Mouse (Mus musculus): ENCODE data around the gene Tmem232. TPM values are rescaled to one million over a fixed set of nuclear protein-coding genes. Genes with fewer than 3 reads are reported as not detected.

Gene Tmem232
- total and polyA plus RNA-seq, 3 experiments, result not detected

GRCm38 (mm10) chr17:65325249-65325648 is 215.3 kb downstream of the Tmem232 start:
- no peak for TF ChIP-seq CTCF (IDR thresholded peaks at IDR 0.05; ENCODE audit: low read depth, low read length)
- no peak for TF ChIP-seq TAL1 (conservative IDR thresholded peaks at IDR 0.05; ENCODE audit: low read depth, low read length)
- no peak for TF ChIP-seq GATA2 (IDR thresholded peaks at IDR 0.05; ENCODE audit: borderline replicate concordance, low read depth, low read length)
- no peaks in the 10 kb centered on the region for H3K27me3 ChIP-seq (ENCODE audit: insufficient read depth, low read length)
- no peak overlapping the region for H3K4me3 ChIP-seq (ENCODE audit: low read depth, low read length)
- peaks cover 27% of the 10 kb centered on the region for H3K9me3 ChIP-seq (replicated peaks)
- no peaks in the 10 kb centered on the region for H3K4me1 ChIP-seq (ENCODE audit: insufficient read depth, low read depth, low read length)
- H3K36me3 ChIP-seq (replicated peaks), result no peaks in the 10 kb centered on the region
- no peak for DNase-seq (ENCODE audit: low spot score)
- no peak for ATAC-seq (ENCODE audit: extremely low read depth, insufficient number of reproducible peaks, low FRiP score, poor library complexity, severe bottlenecking)

GRCm38 (mm10) chr17:65320623-65321022 is 220.0 kb downstream of the Tmem232 start:
- no peak for TF ChIP-seq CTCF (IDR thresholded peaks at IDR 0.05; ENCODE audit: low read depth, low read length)
- no peak for TF ChIP-seq POLR2AphosphoS5 (IDR thresholded peaks at IDR 0.05; ENCODE audit: insufficient replicate concordance, low read depth, low read length)
- TF ChIP-seq GATA2 (IDR thresholded peaks at IDR 0.05; ENCODE audit: borderline replicate concordance, low read depth, low read length), result no peak
- ATAC-seq (ENCODE audit: extremely low read depth, insufficient number of reproducible peaks, low FRiP score, poor library complexity, severe bottlenecking), result no peak
- H3K9me3 ChIP-seq (replicated peaks), result peaks cover 14% of the 10 kb centered on the region

GRCm38 (mm10) chr17:65299946-65300345 is 240.6 kb downstream of the Tmem232 start:
- H3K27me3 ChIP-seq (ENCODE audit: insufficient read depth, low read length), result no peaks in the 10 kb centered on the region
- no peak overlapping the region for H3K4me3 ChIP-seq (ENCODE audit: low read depth, low read length)
- DNase-seq (ENCODE audit: low spot score) (no peak), ATAC-seq (ENCODE audit: extremely low read depth, insufficient number of reproducible peaks, low FRiP score, poor library complexity, severe bottlenecking) (no peak)
- no peak for TF ChIP-seq CTCF (IDR thresholded peaks at IDR 0.05; ENCODE audit: low read depth, low read length)
- TF ChIP-seq GATA2 (IDR thresholded peaks at IDR 0.05; ENCODE audit: borderline replicate concordance, low read depth, low read length), result no peak
- TF ChIP-seq GATA1 (IDR thresholded peaks at IDR 0.05; ENCODE audit: borderline replicate concordance, low read length), result no peak
- no peak for TF ChIP-seq TAL1 (conservative IDR thresholded peaks at IDR 0.05; ENCODE audit: low read depth, low read length)
- no peak for TF ChIP-seq POLR2AphosphoS5 (IDR thresholded peaks at IDR 0.05; ENCODE audit: insufficient replicate concordance, low read depth, low read length)
- no peaks in the 10 kb centered on the region for H3K36me3 ChIP-seq (replicated peaks)
- H3K4me1 ChIP-seq (ENCODE audit: insufficient read depth, low read depth, low read length), result no peaks in the 10 kb centered on the region
- peaks cover 24% of the 10 kb centered on the region for H3K9me3 ChIP-seq (replicated peaks)

More at GRCm38 (mm10) chr17:65320623-65321022, 220.0 kb downstream of the Tmem232 start:
- no peaks in the 10 kb centered on the region for H3K4me1 ChIP-seq (ENCODE audit: insufficient read depth, low read depth, low read length)
- H3K36me3 ChIP-seq (replicated peaks), result no peaks in the 10 kb centered on the region
- no peak overlapping the region for H3K4me3 ChIP-seq (ENCODE audit: low read depth, low read length)
- DNase-seq (ENCODE audit: low spot score), result no peak
- H3K27me3 ChIP-seq (ENCODE audit: insufficient read depth, low read length), result no peaks in the 10 kb centered on the region

GRCm38 (mm10) chr17:65297831-65298230 is 242.8 kb downstream of the Tmem232 start:
- no peak overlapping the region for H3K4me3 ChIP-seq (ENCODE audit: low read depth, low read length)
- H3K36me3 ChIP-seq (replicated peaks), result no peaks in the 10 kb centered on the region
- TF ChIP-seq CTCF (IDR thresholded peaks at IDR 0.05; ENCODE audit: low read depth, low read length) (no peak), GATA1 (IDR thresholded peaks at IDR 0.05; ENCODE audit: borderline replicate concordance, low read length) (no peak), TAL1 (conservative IDR thresholded peaks at IDR 0.05; ENCODE audit: low read depth, low read length) (no peak), POLR2AphosphoS5 (IDR thresholded peaks at IDR 0.05; ENCODE audit: insufficient replicate concordance, low read depth, low read length) (no peak), GATA2 (IDR thresholded peaks at IDR 0.05; ENCODE audit: borderline replicate concordance, low read depth, low read length) (no peak)
- ATAC-seq (ENCODE audit: extremely low read depth, insufficient number of reproducible peaks, low FRiP score, poor library complexity, severe bottlenecking), result no peak
- no peak for DNase-seq (ENCODE audit: low spot score)
- no peaks in the 10 kb centered on the region for H3K27me3 ChIP-seq (ENCODE audit: insufficient read depth, low read length)
- peaks cover 16% of the 10 kb centered on the region for H3K9me3 ChIP-seq (replicated peaks)
- no peaks in the 10 kb centered on the region for H3K4me1 ChIP-seq (ENCODE audit: insufficient read depth, low read depth, low read length)

GRCm38 (mm10) chr17:65252160-65252559 is 288.4 kb downstream of the Tmem232 start:
- TF ChIP-seq CTCF (IDR thresholded peaks at IDR 0.05; ENCODE audit: low read depth, low read length), result no peak
- TF ChIP-seq POLR2AphosphoS5 (IDR thresholded peaks at IDR 0.05; ENCODE audit: insufficient replicate concordance, low read depth, low read length), result no peak
- no peak for TF ChIP-seq GATA1 (IDR thresholded peaks at IDR 0.05; ENCODE audit: borderline replicate concordance, low read length)
- no peak for TF ChIP-seq GATA2 (IDR thresholded peaks at IDR 0.05; ENCODE audit: borderline replicate concordance, low read depth, low read length)
- TF ChIP-seq TAL1 (conservative IDR thresholded peaks at IDR 0.05; ENCODE audit: low read depth, low read length), result no peak
- Histone ChIP-seq H3K9me3 (replicated peaks) (peaks cover 37% of the 10 kb centered on the region), H3K4me1 (ENCODE audit: insufficient read depth, low read depth, low read length) (no peaks in the 10 kb centered on the region)

GRCm38 (mm10) chr17:65250261-65250660 is 290.3 kb downstream of the Tmem232 start:
- Histone ChIP-seq H3K4me3 (ENCODE audit: low read depth, low read length) (no peak overlapping the region), H3K36me3 (replicated peaks) (no peaks in the 10 kb centered on the region), H3K9me3 (replicated peaks) (peaks cover 38% of the 10 kb centered on the region), H3K4me1 (ENCODE audit: insufficient read depth, low read depth, low read length) (no peaks in the 10 kb centered on the region), H3K27me3 (ENCODE audit: insufficient read depth, low read length) (no peaks in the 10 kb centered on the region)
- no peak for TF ChIP-seq POLR2AphosphoS5 (IDR thresholded peaks at IDR 0.05; ENCODE audit: insufficient replicate concordance, low read depth, low read length)
- TF ChIP-seq GATA1 (IDR thresholded peaks at IDR 0.05; ENCODE audit: borderline replicate concordance, low read length), result no peak
- TF ChIP-seq GATA2 (IDR thresholded peaks at IDR 0.05; ENCODE audit: borderline replicate concordance, low read depth, low read length), result no peak
- TF ChIP-seq CTCF (IDR thresholded peaks at IDR 0.05; ENCODE audit: low read depth, low read length), result no peak
- no peak for TF ChIP-seq TAL1 (conservative IDR thresholded peaks at IDR 0.05; ENCODE audit: low read depth, low read length)
- no peak for ATAC-seq (ENCODE audit: extremely low read depth, insufficient number of reproducible peaks, low FRiP score, poor library complexity, severe bottlenecking)
- no peak for DNase-seq (ENCODE audit: low spot score)

More at GRCm38 (mm10) chr17:65252160-65252559, 288.4 kb downstream of the Tmem232 start:
- Histone ChIP-seq H3K36me3 (replicated peaks) (no peaks in the 10 kb centered on the region), H3K27me3 (ENCODE audit: insufficient read depth, low read length) (no peaks in the 10 kb centered on the region), H3K4me3 (ENCODE audit: low read depth, low read length) (no peak overlapping the region)
- DNase-seq (ENCODE audit: low spot score) (no peak), ATAC-seq (ENCODE audit: extremely low read depth, insufficient number of reproducible peaks, low FRiP score, poor library complexity, severe bottlenecking) (no peak)
